Mouse (Mus musculus) heart, postnatal 10 days (tissue): Measurements from ENCODE around the gene Olfr1418. TPM values are rescaled to one million over a fixed set of nuclear protein-coding genes. Genes with fewer than 3 reads are reported as not detected.

Experiments used
- DNase-seq, 2 experiments: peaks; one replicate each; pipeline ENCODE4 v3.0.0; 2021
- intact Hi-C: fragments of 180-260 bp; cut with DNase I; formaldehyde crosslinking; loops from one replicate; pipeline ENCODE4 v1.15.1; 2025
- total RNA-seq, 2 experiments: library from RNA; stranded (reverse); gene quantifications; 2 replicates each; pipeline ENCODE4 v1.2.3; 2021

Olfr1418 gene
- total RNA-seq, 2 experiments from 2014 or later: not detected

- intact Hi-C loops: no loop called here
- DNase-seq: no peak
Measured at GRCm38 (mm10) chr19:11811688-11812365, 49.0 kb downstream of the Olfr1418 start.

- peak; percentile 25 to 34 for DNase-seq
- intact Hi-C loops: no loop called here
Measured at GRCm38 (mm10) chr19:11810856-11811255, 50.0 kb downstream of the Olfr1418 start.

GRCm38 (mm10) chr19:11810003-11810758 is 50.7 kb downstream of the Olfr1418 start:
- intact Hi-C loops: no loop called here
- no peak for DNase-seq

- intact Hi-C loops: no loop called here
- DNase-seq: no peak
Measured at GRCm38 (mm10) chr19:11808452-11808851, 52.4 kb downstream of the Olfr1418 start.

GRCm38 (mm10) chr19:11807822-11808221 is 53.0 kb downstream of the Olfr1418 start:
- intact Hi-C loops: no loop called here
- DNase-seq: no peak

- DNase-seq: no peak
- intact Hi-C loops: no loop called here
Measured at GRCm38 (mm10) chr19:11807251-11807650, 53.6 kb downstream of the Olfr1418 start.

GRCm38 (mm10) chr19:11804423-11804822 is 56.4 kb downstream of the Olfr1418 start:
- peak in 1 of 2 experiments; percentile 12 for DNase-seq
- intact Hi-C loops: no loop called here

Other genes with a start within 250 kb of the Olfr1418 start
- gene Ms4a2, start 237.3 kb downstream of the Olfr1418 start, total RNA-seq: under 1 TPM in 1 of 2 experiments, not detected in 1; 0.47 TPM
- gene Ms4a3, start 220.2 kb downstream of the Olfr1418 start, total RNA-seq: not detected
- not detected for gene Oosp2, start 200.5 kb downstream of the Olfr1418 start, total RNA-seq
- gene Oosp1, start 169.9 kb downstream of the Olfr1418 start, total RNA-seq: not detected
- gene Oosp3, start 164.0 kb downstream of the Olfr1418 start, total RNA-seq: not detected
- not detected for gene Gif, start 113.5 kb downstream of the Olfr1418 start, total RNA-seq
- gene Mrpl16, start 90.7 kb downstream of the Olfr1418 start, total RNA-seq: 10 to 100 TPM; 90.2 to 93.8 TPM
- 1 to 10 TPM; 5.9 to 8.4 TPM for gene Stx3, start 41.7 kb downstream of the Olfr1418 start, total RNA-seq
- not detected for gene Olfr1417, start 21.8 kb downstream of the Olfr1418 start, total RNA-seq
- gene Olfr1419, start 14.0 kb upstream of the Olfr1418 start, total RNA-seq: not detected
- gene Olfr1420, start 25.5 kb upstream of the Olfr1418 start, total RNA-seq: not detected
- gene Patl1, start 51.3 kb upstream of the Olfr1418 start, total RNA-seq: 10 to 100 TPM; 33.2 to 33.8 TPM
- 10 to 100 TPM; 74.0 to 83.6 TPM for gene Osbp, start 104.9 kb upstream of the Olfr1418 start, total RNA-seq
- not detected for gene Olfr1423, start 180.3 kb upstream of the Olfr1418 start, total RNA-seq
- not detected for gene Olfr1424, start 201.6 kb upstream of the Olfr1418 start, total RNA-seq
- not detected for gene Olfr1425, start 216.7 kb upstream of the Olfr1418 start, total RNA-seq
- gene Olfr1426, start 230.9 kb upstream of the Olfr1418 start, total RNA-seq: not detected
- gene Olfr1427, start 242.3 kb upstream of the Olfr1418 start, total RNA-seq: not detected